Mouse (Mus musculus): ENCODE measurements around the gene Snx1. TPM values are rescaled to one million over a fixed set of nuclear protein-coding genes. Genes with fewer than 3 reads are reported as not detected.

Snx1 gene
- polyA plus RNA-seq, 1 experiment = 59.1 TPM

DNA sequence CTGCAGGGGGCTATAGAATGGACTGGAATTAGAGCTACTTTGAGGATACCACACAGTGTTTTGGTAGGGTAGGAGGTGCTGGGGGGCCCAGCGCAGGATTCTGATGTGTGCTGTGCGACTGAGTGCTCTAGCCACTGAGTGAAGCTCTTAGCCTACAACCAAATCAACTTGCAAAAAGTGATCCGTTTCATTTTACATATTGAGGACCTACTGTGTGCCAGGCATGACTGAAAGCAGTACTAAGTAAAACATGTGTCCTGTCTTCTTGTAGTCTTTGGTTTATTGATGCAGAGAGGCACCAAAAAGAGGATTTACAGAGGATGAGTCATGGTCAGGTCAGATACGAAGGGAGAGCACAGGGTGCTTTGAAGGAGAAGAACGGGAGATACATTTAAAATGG is 40.8 kb upstream of the Snx1 start:
- no peak overlapping the region for H3K27ac ChIP-seq (ENCODE audit: control insufficient read depth, insufficient read depth, low read length)
- 96% methylated on average over 5 of the region's 5 CpGs for WGBS
- no peaks in the 10 kb centered on the region; the same call in 1 of the 2 replicates for H3K4me1 ChIP-seq (replicated peaks; ENCODE audit: control insufficient read depth, insufficient read depth, low read length)
- TF ChIP-seq POLR2A (IDR thresholded peaks at IDR 0.05; ENCODE audit: control insufficient read depth, extremely low read depth, insufficient read depth, low read length, poor library complexity) (no peak), CTCF (IDR thresholded peaks at IDR 0.05; ENCODE audit: borderline replicate concordance, control insufficient read depth, extremely low read depth, insufficient read depth, low read length, poor library complexity) (no peak)
- DNase-seq = no peak
- H3K36me3 ChIP-seq (ENCODE audit: control insufficient read depth, insufficient read depth, low read length) = no peaks in the 10 kb centered on the region
- no peaks in the 10 kb centered on the region for H3K27me3 ChIP-seq (ENCODE audit: control insufficient read depth, insufficient read depth, low read length)
- no peak overlapping the region for H3K4me3 ChIP-seq (ENCODE audit: control insufficient read depth, insufficient read depth, low read length)

DNA sequence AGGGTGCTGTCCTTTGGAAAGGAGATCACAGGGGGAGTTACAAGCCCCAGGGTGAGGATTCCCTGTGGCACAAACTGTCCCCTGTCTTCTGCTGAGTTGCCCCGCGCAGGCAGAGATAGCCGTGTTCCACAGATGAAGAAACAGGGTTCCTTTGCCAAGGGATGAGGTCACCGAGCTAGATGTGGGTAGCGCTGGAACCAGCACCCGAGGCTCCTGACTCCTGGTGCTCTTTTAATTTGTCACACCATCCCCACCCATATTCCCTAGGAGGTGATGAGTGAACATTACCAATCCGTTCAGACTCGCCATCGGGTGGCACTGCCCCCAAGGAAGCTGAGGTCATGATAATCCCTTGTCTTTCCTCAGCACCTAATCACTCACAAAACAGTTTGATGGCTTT is 36.6 kb upstream of the Snx1 start:
- TF ChIP-seq POLR2A (IDR thresholded peaks at IDR 0.05; ENCODE audit: control insufficient read depth, extremely low read depth, insufficient read depth, low read length, poor library complexity) (no peak), CTCF (IDR thresholded peaks at IDR 0.05; ENCODE audit: borderline replicate concordance, control insufficient read depth, extremely low read depth, insufficient read depth, low read length, poor library complexity) (no peak)
- Histone ChIP-seq H3K36me3 (ENCODE audit: control insufficient read depth, insufficient read depth, low read length) (no peaks in the 10 kb centered on the region), H3K4me1 (replicated peaks; ENCODE audit: control insufficient read depth, insufficient read depth, low read length) (peaks cover 4% of the 10 kb centered on the region), H3K27ac (ENCODE audit: control insufficient read depth, insufficient read depth, low read length) (no peak overlapping the region), H3K27me3 (ENCODE audit: control insufficient read depth, insufficient read depth, low read length) (0 out of 2 replicates have a peak, but pooled peaks cover 2% of the 10 kb centered on the region), H3K4me3 (ENCODE audit: control insufficient read depth, insufficient read depth, low read length) (no peak overlapping the region)
- WGBS = 87% methylated on average over 9 of the region's 9 CpGs
- DNase-seq = no peak

DNA sequence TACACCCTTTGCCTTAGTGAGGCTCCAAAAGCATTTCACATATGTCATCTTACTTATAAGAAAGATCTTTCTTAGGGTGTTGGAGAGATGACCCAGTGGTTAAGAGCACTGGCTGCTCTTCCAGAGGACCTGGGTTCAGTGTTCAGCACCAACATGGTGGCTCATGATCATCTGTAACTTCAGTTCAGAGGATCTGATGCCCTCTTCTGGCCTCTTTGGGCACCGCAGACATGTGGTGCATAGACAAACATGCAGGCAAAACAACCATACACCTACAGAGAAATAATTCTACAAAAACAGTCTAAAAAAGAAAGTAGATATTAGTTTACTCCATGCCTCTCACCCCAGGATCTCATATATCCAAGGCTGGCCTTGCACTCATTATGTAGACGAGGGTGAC is 33.8 kb upstream of the Snx1 start:
- 97% methylated on average over 2 of the region's 2 CpGs for WGBS

DNA sequence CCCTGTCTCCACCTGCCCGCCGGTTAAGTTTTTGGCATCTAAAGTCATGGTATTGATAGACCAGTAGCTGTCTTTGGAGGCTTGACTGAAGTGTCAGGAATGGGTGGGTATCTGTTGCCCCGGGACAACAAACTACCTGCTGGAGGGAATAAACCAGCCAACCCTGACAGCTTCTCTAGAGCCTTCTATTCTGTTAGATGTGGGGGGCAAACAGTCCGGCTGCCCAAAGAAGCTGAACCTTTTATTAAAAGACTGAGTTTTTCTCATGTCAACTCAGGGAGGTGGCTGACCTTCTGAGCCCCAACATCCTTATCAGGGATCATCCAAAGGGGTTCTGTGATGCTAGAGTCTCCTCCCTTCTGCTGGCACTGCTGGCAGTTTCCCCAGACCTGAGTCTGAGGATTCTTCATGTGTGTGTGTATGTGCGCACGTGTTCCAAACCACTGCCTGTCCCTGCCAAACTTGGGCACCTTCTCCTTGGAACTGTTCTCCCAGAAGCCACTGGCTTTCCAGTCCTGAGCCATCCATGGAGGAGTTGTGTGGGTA is 32.6 kb upstream of the Snx1 start:
- Histone ChIP-seq H3K27me3 (ENCODE audit: control insufficient read depth, insufficient read depth, low read length) (peaks cover 2% of the 10 kb centered on the region; the same call in 1 of the 2 replicates), H3K27ac (ENCODE audit: control insufficient read depth, insufficient read depth, low read length) (no peak overlapping the region), H3K36me3 (ENCODE audit: control insufficient read depth, insufficient read depth, low read length) (no peaks in the 10 kb centered on the region), H3K4me3 (ENCODE audit: control insufficient read depth, insufficient read depth, low read length) (no peak overlapping the region), H3K4me1 (replicated peaks; ENCODE audit: control insufficient read depth, insufficient read depth, low read length) (peaks cover 8% of the 10 kb centered on the region)
- TF ChIP-seq POLR2A (IDR thresholded peaks at IDR 0.05; ENCODE audit: control insufficient read depth, extremely low read depth, insufficient read depth, low read length, poor library complexity) (no peak), CTCF (IDR thresholded peaks at IDR 0.05; ENCODE audit: borderline replicate concordance, control insufficient read depth, extremely low read depth, insufficient read depth, low read length, poor library complexity) (no peak)
- WGBS = 90% methylated on average over 6 of the region's 6 CpGs
- DNase-seq = no peak

More for the DNA sequence above, 33.8 kb upstream of the Snx1 start:
- H3K27me3 ChIP-seq (ENCODE audit: control insufficient read depth, insufficient read depth, low read length) = peaks cover 2% of the 10 kb centered on the region; the same call in 1 of the 2 replicates
- peaks cover 8% of the 10 kb centered on the region for H3K4me1 ChIP-seq (replicated peaks; ENCODE audit: control insufficient read depth, insufficient read depth, low read length)
- TF ChIP-seq POLR2A (IDR thresholded peaks at IDR 0.05; ENCODE audit: control insufficient read depth, extremely low read depth, insufficient read depth, low read length, poor library complexity) (no peak), CTCF (IDR thresholded peaks at IDR 0.05; ENCODE audit: borderline replicate concordance, control insufficient read depth, extremely low read depth, insufficient read depth, low read length, poor library complexity) (no peak)
- DNase-seq = no peak
- no peak overlapping the region for H3K27ac ChIP-seq (ENCODE audit: control insufficient read depth, insufficient read depth, low read length)
- no peak overlapping the region for H3K4me3 ChIP-seq (ENCODE audit: control insufficient read depth, insufficient read depth, low read length)
- H3K36me3 ChIP-seq (ENCODE audit: control insufficient read depth, insufficient read depth, low read length) = no peaks in the 10 kb centered on the region

DNA sequence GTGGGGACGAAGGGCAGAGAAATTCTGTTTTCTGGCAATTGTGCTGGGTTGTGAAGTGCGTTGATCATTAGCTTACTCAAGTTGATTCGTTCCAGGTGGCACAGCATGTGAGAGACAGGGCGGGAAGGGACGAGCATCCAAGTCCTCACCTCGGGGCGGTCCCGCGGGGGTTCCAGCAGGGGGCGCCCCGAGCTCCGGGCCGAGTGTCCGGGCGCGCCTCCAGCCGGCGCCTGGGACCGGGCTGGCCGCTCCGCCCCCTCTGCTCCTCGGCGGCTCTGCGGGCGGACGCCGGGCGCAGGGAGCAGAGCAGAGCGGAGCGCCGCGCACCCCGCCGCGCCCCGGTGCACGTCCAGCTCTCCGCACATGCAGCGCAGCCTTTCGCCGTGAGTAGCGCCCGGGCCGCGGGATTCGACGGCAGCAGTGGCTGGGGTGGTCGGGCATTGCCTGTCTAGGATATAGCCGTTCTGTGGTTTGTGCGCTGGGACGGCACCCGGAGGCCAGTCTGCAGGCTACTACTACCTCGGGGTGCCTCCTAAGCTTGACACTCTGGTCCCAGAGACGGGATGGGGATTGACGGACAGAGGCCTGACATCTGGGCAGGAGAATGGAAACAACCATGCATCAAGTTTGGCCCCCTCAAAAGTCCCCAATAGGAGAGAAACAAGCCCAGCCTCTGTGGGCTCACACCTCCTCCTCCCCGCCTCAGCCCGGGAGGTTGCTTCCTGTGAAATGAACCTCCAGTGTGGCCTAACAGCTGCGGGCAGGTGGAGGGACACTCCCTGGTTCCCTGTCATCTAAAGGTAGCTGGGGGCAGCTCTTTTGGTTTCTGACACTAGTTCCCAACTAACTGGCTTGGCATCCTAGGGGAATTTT is 31.8 kb upstream of the Snx1 start, which contains the start of gene Dapk2:
Gene Dapk2, plus strand, starts transcription at position 266 of the 873 bp plus-strand sequence.
- TF ChIP-seq CTCF (IDR thresholded peaks at IDR 0.05; ENCODE audit: borderline replicate concordance, control insufficient read depth, extremely low read depth, insufficient read depth, low read length, poor library complexity) = peak; percentile 93
- TF ChIP-seq POLR2A (IDR thresholded peaks at IDR 0.05; ENCODE audit: control insufficient read depth, extremely low read depth, insufficient read depth, low read length, poor library complexity) = 0 out of 2 replicates have a peak, but pooled peaks have one; percentile 26
- H3K27ac ChIP-seq (ENCODE audit: control insufficient read depth, insufficient read depth, low read length) = no peak within 1 kb of the TSS
- H3K4me3 ChIP-seq (ENCODE audit: control insufficient read depth, insufficient read depth, low read length) = peak within 1 kb of the TSS; percentile 33
- H3K36me3 ChIP-seq (ENCODE audit: control insufficient read depth, insufficient read depth, low read length) = no peaks in the 10 kb centered on the region
- peak; percentile 63 for DNase-seq
- WGBS = 1% methylated on average over 58 of the region's 58 CpGs
- peaks cover 8% of the 10 kb centered on the region for H3K4me1 ChIP-seq (replicated peaks; ENCODE audit: control insufficient read depth, insufficient read depth, low read length)
- H3K27me3 ChIP-seq (ENCODE audit: control insufficient read depth, insufficient read depth, low read length) = peaks cover 2% of the 10 kb centered on the region; the same call in 1 of the 2 replicates

DNA sequence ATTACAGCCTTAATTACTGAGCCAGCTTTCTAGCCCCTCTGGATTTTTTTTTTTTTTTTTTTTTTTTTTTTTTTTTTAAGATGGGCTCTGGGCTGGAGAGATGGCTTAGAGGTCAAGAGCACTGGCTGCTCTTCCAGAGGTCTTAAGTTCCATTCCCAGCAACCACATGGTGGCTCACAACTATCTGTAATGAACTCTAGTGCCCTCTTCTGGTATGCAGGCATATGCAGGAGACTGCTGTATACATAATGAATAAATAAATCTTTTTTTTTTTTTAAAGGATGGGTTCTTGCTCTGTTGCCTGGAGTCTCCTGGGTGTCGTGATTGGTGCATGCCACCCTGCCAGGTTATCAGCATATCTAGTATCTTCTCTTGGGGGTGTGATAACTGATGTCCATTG is 29.1 kb upstream of the Snx1 start:
- TF ChIP-seq POLR2A (IDR thresholded peaks at IDR 0.05; ENCODE audit: control insufficient read depth, extremely low read depth, insufficient read depth, low read length, poor library complexity) (no peak), CTCF (IDR thresholded peaks at IDR 0.05; ENCODE audit: borderline replicate concordance, control insufficient read depth, extremely low read depth, insufficient read depth, low read length, poor library complexity) (no peak)
- Histone ChIP-seq H3K4me1 (replicated peaks; ENCODE audit: control insufficient read depth, insufficient read depth, low read length) (peaks cover 8% of the 10 kb centered on the region), H3K27ac (ENCODE audit: control insufficient read depth, insufficient read depth, low read length) (no peak overlapping the region), H3K27me3 (ENCODE audit: control insufficient read depth, insufficient read depth, low read length) (peaks cover 2% of the 10 kb centered on the region; the same call in 1 of the 2 replicates), H3K4me3 (ENCODE audit: control insufficient read depth, insufficient read depth, low read length) (no peak overlapping the region), H3K36me3 (ENCODE audit: control insufficient read depth, insufficient read depth, low read length) (no peaks in the 10 kb centered on the region)
- 74% methylated on average over 1 of the region's 1 CpGs for WGBS
- no peak for DNase-seq

Measured in thymus, adult 2 months (tissue).